Mouse (Mus musculus) thymus, adult 2 months (tissue): ENCODE data around the gene Gm10718. TPM values are rescaled to one million over a fixed set of nuclear protein-coding genes. Genes with fewer than 3 reads are reported as not detected.
"Not testable (repeated sequence)": the region's sequence is repeated elsewhere in the genome, so short reads cannot be mapped to it uniquely, and the experiment has no call there.

Experiments used
- DNase-seq: peaks from one replicate; pipeline ENCODE4 v3.0.0; 2021
- H3K27ac ChIP-seq: fragments of 200-500 bp; 2 replicates; pipeline ENCODE4 v1.5.1; 2012; ENCODE audit warnings: low read length, control low read depth; ENCODE audit not compliant: control insufficient read depth, insufficient read depth
- H3K27me3 ChIP-seq: fragments of 200-500 bp; 2 replicates; pipeline ENCODE4 v1.6.1; 2012; ENCODE audit warnings: mild to moderate bottlenecking, low read length, moderate library complexity, mixed read lengths; ENCODE audit not compliant: control insufficient read depth, insufficient read depth
- H3K36me3 ChIP-seq: fragments of 200-500 bp; 2 replicates; pipeline ENCODE4 v1.6.1; 2012; ENCODE audit warnings: mild to moderate bottlenecking, low read length, moderate library complexity; ENCODE audit not compliant: control insufficient read depth, insufficient read depth
- H3K4me1 ChIP-seq: fragments of 200-500 bp; replicated peaks from 2 replicates; pipeline ENCODE4 v1.6.1; 2012; ENCODE audit warnings: low read length; ENCODE audit not compliant: control insufficient read depth, insufficient read depth
- H3K4me3 ChIP-seq: fragments of 200-500 bp; 2 replicates; pipeline ENCODE4 v1.5.1; 2012; ENCODE audit warnings: mild to moderate bottlenecking, low read length, control low read depth, moderate library complexity; ENCODE audit not compliant: control insufficient read depth, insufficient read depth
- WGBS: fragments of 180-500 bp; shearing (Covaris S2); methylation state at CpG from one replicate; pipeline ENCODE4 v1.1.7; 2018; 5-methylcytosine and 5-hydroxymethylcytosine counted together
- polyA plus RNA-seq: library from polyadenylated mRNA; depleted of rRNA; stranded (reverse); fragments of >200 nt; gene quantifications from 2 replicates; pipeline ENCODE4 v1.2.3, GENCODE M21; 2012; rRNA removed

The Gm10718 gene
- 0.18 TPM in 1 of 2 replicates, not detected in the other for polyA plus RNA-seq

GRCm38 (mm10) chr9:3023312-3023984 is at the start of gene Gm10718:
TSS of gene Gm10718 (plus strand) at chr9:3023547.
- H3K27ac ChIP-seq, H3K4me1 ChIP-seq, H3K4me3 ChIP-seq, H3K36me3 ChIP-seq, H3K27me3 ChIP-seq: not testable (repeated sequence)
- DNase-seq, result peak; percentile 6
- 78% methylated on average over 12 of the region's 13 CpGs for WGBS

- not testable (repeated sequence) for H3K4me1 ChIP-seq, H3K36me3 ChIP-seq, H3K27ac ChIP-seq, H3K4me3 ChIP-seq, H3K27me3 ChIP-seq, DNase-seq
- WGBS, result 76% methylated on average over 12 of the region's 12 CpGs
Measured at GRCm38 (mm10) chr9:3000445-3000972, 22.8 kb upstream of the Gm10718 start, which contains the start of gene Gm10722. TSS of gene Gm10722 (plus strand) at chr9:3000922.

GRCm38 (mm10) chr9:3001006-3001405 is 22.3 kb upstream of the Gm10718 start:
- peak; percentile 5 for DNase-seq
- 69% methylated on average over 8 of the region's 8 CpGs for whole genome bisulfite sequencing
- not testable (repeated sequence) for H3K36me3 ChIP-seq, H3K4me3 ChIP-seq, H3K4me1 ChIP-seq, H3K27me3 ChIP-seq, H3K27ac ChIP-seq

GRCm38 (mm10) chr9:3001948-3002659 is 21.2 kb upstream of the Gm10718 start:
- 71% methylated on average over 9 of the region's 11 CpGs for WGBS
- H3K36me3 ChIP-seq, H3K27ac ChIP-seq, H3K27me3 ChIP-seq, H3K4me3 ChIP-seq, H3K4me1 ChIP-seq: not testable (repeated sequence)
- peak; percentile 98 for DNase-seq

GRCm38 (mm10) chr9:3002794-3003396 is 20.5 kb upstream of the Gm10718 start, which contains the start of gene Gm11168:
TSS of gene Gm11168 (plus strand) at chr9:3003346.
- H3K4me1 ChIP-seq, H3K27ac ChIP-seq, H3K36me3 ChIP-seq, H3K4me3 ChIP-seq, H3K27me3 ChIP-seq, DNase-seq: not testable (repeated sequence)
- WGBS, result 77% methylated on average over 6 of the region's 14 CpGs

- not testable (repeated sequence) for DNase-seq, H3K4me3 ChIP-seq, H3K4me1 ChIP-seq, H3K27me3 ChIP-seq, H3K27ac ChIP-seq, H3K36me3 ChIP-seq
- WGBS, result 83% methylated on average over 1 of the region's 5 CpGs
Measured at GRCm38 (mm10) chr9:3006179-3006578, 17.2 kb upstream of the Gm10718 start.

GRCm38 (mm10) chr9:3006636-3007035 is 16.7 kb upstream of the Gm10718 start:
- H3K27me3 ChIP-seq, H3K27ac ChIP-seq, H3K36me3 ChIP-seq, H3K4me3 ChIP-seq, H3K4me1 ChIP-seq: not testable (repeated sequence)
- 78% methylated on average over 8 of the region's 8 CpGs for WGBS
- peak; percentile 83 for DNase-seq

- WGBS, result 80% methylated on average over 8 of the region's 9 CpGs
- not testable (repeated sequence) for DNase-seq, H3K27me3 ChIP-seq, H3K4me3 ChIP-seq, H3K36me3 ChIP-seq, H3K4me1 ChIP-seq, H3K27ac ChIP-seq
Measured at GRCm38 (mm10) chr9:3007272-3007671, 16.1 kb upstream of the Gm10718 start.

GRCm38 (mm10) chr9:3009331-3009730 is 14.0 kb upstream of the Gm10718 start:
- H3K36me3 ChIP-seq, H3K4me1 ChIP-seq, H3K27me3 ChIP-seq, H3K27ac ChIP-seq, DNase-seq, H3K4me3 ChIP-seq: not testable (repeated sequence)
- WGBS, result no CpG with 5 or more reads among the region's 5 CpGs

- not testable (repeated sequence) for DNase-seq, H3K4me3 ChIP-seq, H3K27me3 ChIP-seq, H3K27ac ChIP-seq, H3K4me1 ChIP-seq, H3K36me3 ChIP-seq
- 84% methylated on average over 3 of the region's 7 CpGs for WGBS
Measured at GRCm38 (mm10) chr9:3012054-3012621, 11.2 kb upstream of the Gm10718 start.
